Mouse (Mus musculus) lung, adult 2 months (tissue): ENCODE data around the gene Depdc1b.

Source experiments
- CTCF ChIP-seq: fragments of 200-500 bp; IDR thresholded peaks from 2 replicates; pipeline ENCODE4 v1.5.1; 2011; ENCODE audit warnings: mild to moderate bottlenecking, low read length, control low read depth; ENCODE audit not compliant: insufficient read depth
- POLR2A ChIP-seq: fragments of 200-500 bp; IDR thresholded peaks from 2 replicates; pipeline ENCODE4 v1.6.1; 2011; ENCODE audit warnings: low read depth, mild to moderate bottlenecking, control low read depth, low read length, borderline replicate concordance; ENCODE audit errors: extremely low read depth

GRCm38 (mm10) chr13:108289436-108289835 is 26.7 kb upstream of the Depdc1b start:
- no peak for TF ChIP-seq POLR2A
- no peak for TF ChIP-seq CTCF
